Mouse (Mus musculus) liver, embryonic 16.5 days (tissue): ENCODE results near the gene Olfr1131. TPM values are rescaled to one million over a fixed set of nuclear protein-coding genes. Genes with fewer than 3 reads are reported as not detected.
"Not testable (repeated sequence)": the region's sequence is repeated elsewhere in the genome, so short reads cannot be mapped to it uniquely, and the experiment has no call there.

ENCODE experiments used
- ATAC-seq: fragments of 200-750 bp; cut with Nextera tagmentation; 2 replicates; pipeline ENCODE4 v1.8.0; 2017; ENCODE audit warnings: low read depth, mild to moderate bottlenecking, moderate number of reproducible peaks, moderate library complexity
- H3K27ac ChIP-seq: fragments of 300-500 bp; sonication (generic); 2 replicates; pipeline ENCODE4 v1.5.1; 2014; ENCODE audit warnings: mild to moderate bottlenecking, low read length
- H3K27me3 ChIP-seq: fragments of 300-500 bp; sonication (generic); 2 replicates; pipeline ENCODE4 v1.6.1; 2014; ENCODE audit warnings: low read depth, low read length, mixed read lengths; ENCODE audit not compliant: control insufficient read depth, insufficient read depth
- H3K36me3 ChIP-seq: fragments of 300-500 bp; sonication (generic); 2 replicates; pipeline ENCODE4 v1.6.1; 2014; ENCODE audit warnings: mild to moderate bottlenecking; ENCODE audit not compliant: control insufficient read depth, insufficient read depth
- H3K4me1 ChIP-seq: fragments of 300-500 bp; sonication (generic); 2 replicates; pipeline ENCODE4 v1.6.1; 2014; ENCODE audit warnings: low read depth, low read length, mixed read lengths; ENCODE audit not compliant: control insufficient read depth
- H3K4me2 ChIP-seq: fragments of 300-500 bp; sonication (generic); 2 replicates; pipeline ENCODE4 v1.6.1; 2014; ENCODE audit warnings: low read depth, low read length, mixed read lengths
- H3K4me3 ChIP-seq: fragments of 300-500 bp; sonication (generic); 2 replicates; pipeline ENCODE4 v1.5.1; 2014; ENCODE audit warnings: low read depth, mild to moderate bottlenecking, low read length
- H3K9ac ChIP-seq: fragments of 300-500 bp; sonication (generic); 2 replicates; pipeline ENCODE4 v1.6.1; 2014; ENCODE audit warnings: low read depth, low read length
- H3K9me3 ChIP-seq: fragments of 300-500 bp; sonication (generic); replicated peaks from 2 replicates; pipeline ENCODE4 v1.6.1; 2016; ENCODE audit warnings: low read length; ENCODE audit not compliant: control insufficient read depth
- WGBS: fragments of 180-500 bp; shearing (Covaris S2); extraction: QIAGEN DNeasy Blood & Tissue Kit; methylation state at CpG from one replicate; pipeline ENCODE4 v1.1.7; 2014; ENCODE audit not compliant: insufficient replicate concordance; 5-methylcytosine and 5-hydroxymethylcytosine counted together
- polyA plus RNA-seq: library from polyadenylated mRNA; unstranded; fragments of >200 nt; fragmentation: Nextera tagmentation; extraction: Ambion mirVana; gene quantifications from 2 replicates; pipeline ENCODE4 v1.2.1, GENCODE M21; 2015

The Olfr1131 gene
- polyA plus RNA-seq, result not detected in 2 replicates

DNA sequence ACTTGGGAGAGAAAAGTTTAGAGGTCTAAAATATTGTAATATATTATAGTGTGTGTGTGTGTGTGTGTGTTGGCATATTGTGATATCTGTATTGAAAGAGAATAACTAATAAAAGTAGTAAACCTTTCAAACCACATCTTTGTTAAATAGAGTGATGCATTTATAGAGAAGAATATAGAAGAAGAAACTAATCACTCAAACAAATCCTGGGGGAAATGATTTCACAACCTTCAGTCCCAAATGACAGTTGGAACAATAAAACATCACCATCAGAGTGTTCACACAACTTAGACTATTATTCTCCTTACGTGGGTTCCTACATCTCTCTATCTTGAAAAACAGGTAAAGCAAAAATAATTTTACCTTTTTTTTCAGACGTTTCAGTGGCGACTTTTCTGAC, at the start of gene Olfr1131:
Gene Olfr1131, plus strand, starts transcription at position 301 of the 400 bp plus-strand sequence.
- Histone ChIP-seq H3K9ac (no peak within 1 kb of the TSS), H3K4me2 (no peak within 1 kb of the TSS), H3K27ac (no peak within 1 kb of the TSS), H3K27me3 (no peaks in the 10 kb centered on the region), H3K4me3 (no peak within 1 kb of the TSS), H3K4me1 (no peaks in the 10 kb centered on the region), H3K9me3 (no peaks in the 10 kb centered on the region), H3K36me3 (no peaks in the 10 kb centered on the region)
- WGBS, result 46% methylated on average over 3 of the region's 3 CpGs
- ATAC-seq, result no peak

GRCm38 (mm10) chr2:87605912-87606311, 21.0 kb upstream of the Olfr1131 start, which contains the start of gene Olfr1130:
TSS of gene Olfr1130 (plus strand) at chr2:87606212.
- H3K4me3 ChIP-seq, H3K4me1 ChIP-seq, H3K4me2 ChIP-seq, H3K36me3 ChIP-seq, H3K27me3 ChIP-seq, H3K9me3 ChIP-seq, H3K9ac ChIP-seq, ATAC-seq, H3K27ac ChIP-seq: not testable (repeated sequence)

DNA sequence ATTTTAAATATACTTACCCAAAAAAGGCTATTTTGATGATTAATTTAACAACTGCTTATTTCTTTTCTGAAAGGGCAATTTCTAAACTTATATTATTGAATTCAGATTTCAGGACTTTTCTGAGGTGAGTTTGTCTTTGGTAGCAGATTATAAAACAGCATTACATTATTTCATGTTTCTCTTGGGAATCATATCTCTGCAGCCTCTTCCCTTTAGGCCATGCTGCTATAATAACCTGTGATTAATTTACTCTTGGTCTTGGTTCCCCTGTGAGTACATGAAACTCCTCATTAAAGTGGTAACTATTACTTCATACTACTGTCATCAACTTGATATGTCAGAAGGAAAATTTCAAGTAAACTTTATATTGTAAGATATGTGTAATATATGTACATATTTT, 10.5 kb downstream of the Olfr1131 start, which contains the start of gene Olfr1132:
Gene Olfr1132, minus strand, starts transcription at position 101 of the 400 bp plus-strand sequence.
- H3K4me3 ChIP-seq, result no peak within 1 kb of the TSS
- no peak within 1 kb of the TSS for H3K4me2 ChIP-seq
- no peaks in the 10 kb centered on the region for H3K36me3 ChIP-seq
- H3K9ac ChIP-seq, result no peak within 1 kb of the TSS
- no peak within 1 kb of the TSS for H3K27ac ChIP-seq
- no peaks in the 10 kb centered on the region for H3K9me3 ChIP-seq
- no peaks in the 10 kb centered on the region for H3K4me1 ChIP-seq
- H3K27me3 ChIP-seq, result no peaks in the 10 kb centered on the region
- no peak for ATAC-seq

DNA sequence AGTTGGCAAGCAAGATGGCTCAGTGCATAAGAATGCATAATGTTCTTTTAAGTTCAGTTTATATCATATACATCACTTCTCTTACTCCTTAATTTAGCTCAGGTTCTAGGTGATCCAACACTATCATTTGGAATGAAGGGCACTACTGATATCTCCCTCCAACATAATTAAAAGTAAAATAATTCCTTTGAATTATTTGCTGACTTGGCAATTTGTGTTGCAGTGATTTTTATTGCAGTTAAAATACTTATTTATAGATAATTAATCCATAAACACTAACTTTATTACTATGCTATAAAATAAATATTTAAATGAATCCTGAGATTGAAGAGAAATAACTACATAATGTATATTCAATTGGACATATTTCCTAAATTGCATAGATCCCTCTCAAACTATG, 15.5 kb downstream of the Olfr1131 start:
- Histone ChIP-seq H3K27me3 (no peaks in the 10 kb centered on the region), H3K4me2 (no peak overlapping the region), H3K27ac (no peak overlapping the region), H3K4me3 (no peak overlapping the region), H3K9ac (no peak overlapping the region), H3K9me3 (no peaks in the 10 kb centered on the region), H3K4me1 (no peaks in the 10 kb centered on the region), H3K36me3 (no peaks in the 10 kb centered on the region)
- no peak for ATAC-seq

DNA sequence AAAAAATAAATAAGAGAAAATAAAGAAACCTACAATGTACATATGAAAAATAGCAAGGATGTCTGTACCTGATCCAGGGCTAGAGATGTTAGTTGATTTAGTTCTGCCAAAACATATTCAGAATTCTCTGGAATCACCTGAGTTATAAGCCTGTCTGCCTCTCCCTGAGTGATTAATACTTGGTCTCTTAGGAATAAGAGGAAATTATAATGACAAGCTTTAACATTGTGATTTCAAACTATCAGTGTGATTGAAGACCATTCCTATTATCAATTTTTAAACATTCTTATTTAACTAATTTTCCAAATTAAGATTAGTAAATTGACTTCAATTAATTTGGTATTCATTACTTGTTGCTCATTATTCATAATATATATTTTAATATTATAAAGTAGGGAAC, 20.4 kb downstream of the Olfr1131 start, which contains the start of gene Olfr1133:
Gene Olfr1133, minus strand, starts transcription at position 101 of the 400 bp plus-strand sequence.
- no peak for ATAC-seq
- H3K9me3 ChIP-seq, result no peaks in the 10 kb centered on the region
- no peaks in the 10 kb centered on the region for H3K4me1 ChIP-seq
- H3K36me3 ChIP-seq, result no peaks in the 10 kb centered on the region
- no peak within 1 kb of the TSS for H3K4me3 ChIP-seq
- H3K27me3 ChIP-seq, result no peaks in the 10 kb centered on the region
- H3K27ac ChIP-seq, result no peak within 1 kb of the TSS
- H3K4me2 ChIP-seq, result no peak within 1 kb of the TSS
- H3K9ac ChIP-seq, result no peak within 1 kb of the TSS

GRCm38 (mm10) chr2:87658360-87658759, 31.5 kb downstream of the Olfr1131 start, which contains the start of gene Olfr1134:
TSS of gene Olfr1134 (minus strand) at chr2:87658460.
- no peak for ATAC-seq
- H3K4me2 ChIP-seq, result no peak within 1 kb of the TSS
- H3K9ac ChIP-seq, result no peak within 1 kb of the TSS
- no peaks in the 10 kb centered on the region for H3K9me3 ChIP-seq
- H3K27ac ChIP-seq, result no peak within 1 kb of the TSS
- WGBS, result 60% methylated on average over 2 of the region's 2 CpGs
- no peaks in the 10 kb centered on the region for H3K27me3 ChIP-seq
- H3K4me3 ChIP-seq, result no peak within 1 kb of the TSS
- no peaks in the 10 kb centered on the region for H3K4me1 ChIP-seq
- no peaks in the 10 kb centered on the region for H3K36me3 ChIP-seq

DNA sequence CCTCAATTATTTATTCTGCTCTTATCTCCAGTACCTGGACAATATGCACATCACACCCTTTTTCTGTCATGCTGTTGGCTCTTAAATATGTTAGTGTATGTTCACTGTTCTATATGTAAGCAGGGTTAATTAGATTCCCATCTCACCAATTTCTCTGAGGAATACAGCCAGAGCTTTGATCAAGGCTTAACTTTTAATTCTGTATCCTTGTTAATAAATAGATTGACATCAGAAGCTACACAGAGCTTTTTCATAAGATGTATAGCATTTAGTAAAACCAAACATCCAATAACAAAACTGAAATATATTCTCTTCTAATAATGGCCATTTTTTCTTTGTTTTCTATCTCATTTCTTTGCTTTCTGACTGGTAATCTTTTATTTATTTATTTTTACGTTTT, 46.7 kb downstream of the Olfr1131 start, which contains the start of gene Olfr1135:
Gene Olfr1135, minus strand, starts transcription at position 101 of the 400 bp plus-strand sequence.
- no peak within 1 kb of the TSS for H3K27ac ChIP-seq
- WGBS, result 0% methylated on average over 1 of the region's 1 CpGs
- H3K27me3 ChIP-seq, result no peaks in the 10 kb centered on the region
- no peak within 1 kb of the TSS for H3K4me2 ChIP-seq
- H3K4me3 ChIP-seq, result no peak within 1 kb of the TSS
- H3K4me1 ChIP-seq, result no peaks in the 10 kb centered on the region
- no peaks in the 10 kb centered on the region for H3K9me3 ChIP-seq
- H3K36me3 ChIP-seq, result no peaks in the 10 kb centered on the region
- no peak for ATAC-seq
- no peak within 1 kb of the TSS for H3K9ac ChIP-seq

Other genes with a start within 250 kb of the Olfr1131 start
- gene Olfr1122, start 241.3 kb upstream of the Olfr1131 start, polyA plus RNA-seq, result not detected in 2 replicates
- not detected in 2 replicates for gene Olfr1123, start 210.5 kb upstream of the Olfr1131 start, polyA plus RNA-seq
- not detected in 2 replicates for gene Olfr1124, start 196.8 kb upstream of the Olfr1131 start, polyA plus RNA-seq
- gene Olfr1126, start 173.1 kb upstream of the Olfr1131 start, polyA plus RNA-seq, result not detected in 2 replicates
- gene Pramel7, start 130.0 kb upstream of the Olfr1131 start, polyA plus RNA-seq, result not detected in 2 replicates
- gene Pramel6, start 120.5 kb upstream of the Olfr1131 start, polyA plus RNA-seq, result not detected in 2 replicates
- gene Olfr153, start 95.3 kb upstream of the Olfr1131 start, polyA plus RNA-seq, result not detected in 2 replicates
- not detected in 2 replicates for gene Olfr1128, start 81.6 kb upstream of the Olfr1131 start, polyA plus RNA-seq
- not detected in 2 replicates for gene Olfr1129, start 53.2 kb upstream of the Olfr1131 start, polyA plus RNA-seq
- gene Olfr1130, start 20.9 kb upstream of the Olfr1131 start, polyA plus RNA-seq, result not detected in 2 replicates
- not detected in 2 replicates for gene Olfr1132, start 10.4 kb downstream of the Olfr1131 start, polyA plus RNA-seq
- gene Olfr1133, start 20.3 kb downstream of the Olfr1131 start, polyA plus RNA-seq, result not detected in 2 replicates
- not detected in 2 replicates for gene Olfr1134, start 31.4 kb downstream of the Olfr1131 start, polyA plus RNA-seq
- not detected in 2 replicates for gene Olfr1135, start 46.6 kb downstream of the Olfr1131 start, polyA plus RNA-seq
- gene Olfr1136, start 66.8 kb downstream of the Olfr1131 start, polyA plus RNA-seq, result not detected in 2 replicates
- gene Olfr1137, start 86.1 kb downstream of the Olfr1131 start, polyA plus RNA-seq, result not detected in 2 replicates
- gene Olfr1138, start 112.9 kb downstream of the Olfr1131 start, polyA plus RNA-seq, result not detected in 2 replicates
- gene Olfr1140, start 116.6 kb downstream of the Olfr1131 start, polyA plus RNA-seq, result not detected in 2 replicates
- not detected in 2 replicates for gene Olfr1141, start 126.9 kb downstream of the Olfr1131 start, polyA plus RNA-seq
- not detected in 2 replicates for gene Olfr152, start 152.4 kb downstream of the Olfr1131 start, polyA plus RNA-seq
- gene Olfr1143, start 173.5 kb downstream of the Olfr1131 start, polyA plus RNA-seq, result not detected in 2 replicates
- not detected in 2 replicates for gene Olfr1145, start 182.7 kb downstream of the Olfr1131 start, polyA plus RNA-seq
- gene Olfr1148, start 203.4 kb downstream of the Olfr1131 start, polyA plus RNA-seq, result not detected in 2 replicates
- not detected in 2 replicates for gene Olfr1150-ps1, start 216.9 kb downstream of the Olfr1131 start, polyA plus RNA-seq
- gene Olfr1151, start 228.8 kb downstream of the Olfr1131 start, polyA plus RNA-seq, result not detected in 2 replicates
- not detected in 2 replicates for gene Olfr1152, start 239.4 kb downstream of the Olfr1131 start, polyA plus RNA-seq